ENCODE assay signal across 24 mouse cellular contexts in genomic region chr5:103681824-103682223, GRCm38 (mm10). TPM values are rescaled to one million over a fixed set of nuclear protein-coding genes. Genes with fewer than 3 reads are reported as not detected.
"Had no signal": no experiment of that assay in that cellular context is flagged by ENCODE, and none has a peak within 500 bp of the region (broad histone marks: within the 10 kb centered on the region; RNA-seq: fewer than 3 reads in every experiment).

No protein-coding gene starts in this region.

- H3K27me3 ChIP-seq: lung, embryonic 15.5 days; midbrain, embryonic 15.5 days; stomach, embryonic 15.5 days had no signal

- DNase-seq: liver, postnatal 0 days; lung, adult 2 months; lung, postnatal 14 days; lung, postnatal 36 days; right cerebral cortex, postnatal 14 days; thymus, adult 18-20 months; thymus, postnatal 14 days; thymus, postnatal 36 days had no signal

- ATAC-seq: liver, postnatal 0 days; lung, postnatal 0 days; midbrain, embryonic 13.5 days; midbrain, embryonic 15.5 days had no signal

- H3K4me2 ChIP-seq: liver, embryonic 15.5 days; lung, embryonic 15.5 days; midbrain, embryonic 11.5 days; midbrain, embryonic 13.5 days; midbrain, embryonic 15.5 days; neural tube, embryonic 12.5 days; stomach, embryonic 15.5 days had no signal

- H3K27ac ChIP-seq: liver, embryonic 15.5 days; lung, embryonic 15.5 days; macrophage; midbrain, embryonic 13.5 days; midbrain, embryonic 15.5 days; neural tube, embryonic 12.5 days; stomach, embryonic 15.5 days had no signal

- H3K9me3 ChIP-seq: liver, embryonic 15.5 days; lung, embryonic 15.5 days; megakaryocyte, embryonic 14.5 days; midbrain, embryonic 13.5 days; midbrain, embryonic 15.5 days; neural tube, embryonic 12.5 days; stomach, embryonic 15.5 days had no signal

- H3K36me3 ChIP-seq: liver, embryonic 15.5 days; lung, embryonic 15.5 days; midbrain, embryonic 13.5 days; midbrain, embryonic 15.5 days; neural tube, embryonic 12.5 days; stomach, embryonic 15.5 days had no signal

- H3K4me3 ChIP-seq: liver, embryonic 15.5 days; lung, embryonic 15.5 days; megakaryocyte, embryonic 14.5 days; midbrain, embryonic 13.5 days; midbrain, embryonic 15.5 days; neural tube, embryonic 12.5 days; stomach, embryonic 15.5 days had no signal

- H3K4me1 ChIP-seq: liver, embryonic 15.5 days; lung, embryonic 15.5 days; midbrain, embryonic 13.5 days; midbrain, embryonic 15.5 days; neural tube, embryonic 12.5 days; stomach, embryonic 15.5 days had no signal

- H3K9ac ChIP-seq: liver, embryonic 15.5 days; liver, postnatal 0 days; lung, embryonic 15.5 days; midbrain, embryonic 13.5 days; midbrain, embryonic 15.5 days; neural tube, embryonic 12.5 days; stomach, embryonic 15.5 days had no signal

RNA-seq across cellular contexts. Expression of gene 1700016H13Rik, which starts 26.0 kb away (rescaled TPM):
- total RNA-seq: midbrain, postnatal 0 days; monocyte, adult 5-6 weeks; neutrophil, adult 5-6 weeks had no signal
- polyA plus RNA-seq: liver, embryonic 15.5 days; liver, postnatal 0 days; macrophage; neural tube, embryonic 14.5 days; spleen, adult 2 months had no signal

RNA-seq across cellular contexts. Expression of gene Slc10a6, which starts 52.6 kb away (rescaled TPM):
- total RNA-seq: megakaryocyte progenitor cell, adult 5-6 weeks; monocyte, adult 5-6 weeks; neutrophil, adult 5-6 weeks had no signal
- polyA plus RNA-seq: liver, embryonic 15.5 days; midbrain, postnatal 0 days had no signal
